In the genomic region with DNA sequence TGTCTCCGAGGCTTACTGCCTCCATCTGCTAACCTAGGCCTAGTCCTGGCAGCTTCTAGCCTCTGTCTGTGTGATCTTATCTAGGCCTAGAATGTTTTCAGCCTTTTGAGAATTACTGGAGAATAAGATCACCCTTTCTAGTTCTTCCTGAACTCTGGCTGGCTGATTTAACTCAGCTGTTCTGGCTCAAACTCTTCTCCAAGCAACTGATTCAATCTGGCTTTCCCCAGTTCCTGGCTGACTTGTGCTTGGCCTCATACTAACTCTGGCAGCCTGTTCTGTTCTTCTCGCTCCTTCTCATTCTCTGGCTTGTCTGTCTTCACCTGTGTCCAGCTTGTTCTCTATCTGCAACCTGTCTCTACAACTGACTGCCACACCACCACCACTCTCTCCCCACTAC, we compare ENCODE assay signal across 21 mouse cellular contexts.
"Had no signal": no experiment of that assay in that cellular context is flagged by ENCODE, and none has a peak within 500 bp of the region (broad histone marks: within the 10 kb centered on the region; RNA-seq: fewer than 3 reads in every experiment).

No protein-coding gene starts in this region.

- DNase-seq: left cerebral cortex, postnatal 4 days; liver, postnatal 0 days; right cerebral cortex, adult 18-20 months; right cerebral cortex, postnatal 14 days; right cerebral cortex, postnatal 4 days; thymus, adult 2 months; thymus, postnatal 14 days; thymus, postnatal 4 days had no signal

- H3K9me3 ChIP-seq: limb, embryonic 12.5 days; limb, embryonic 15.5 days; midbrain, embryonic 12.5 days; midbrain, embryonic 15.5 days; neural tube, embryonic 12.5 days; neural tube, embryonic 15.5 days had no signal

- H3K36me3 ChIP-seq: limb, embryonic 12.5 days; limb, embryonic 15.5 days; midbrain, embryonic 12.5 days; midbrain, embryonic 15.5 days; neural tube, embryonic 12.5 days; neural tube, embryonic 15.5 days had no signal

- H3K9ac ChIP-seq: limb, embryonic 12.5 days; limb, embryonic 15.5 days; liver, embryonic 14.5 days; liver, postnatal 0 days; lung, embryonic 14.5 days; midbrain, embryonic 12.5 days; midbrain, embryonic 15.5 days; neural tube, embryonic 12.5 days; neural tube, embryonic 15.5 days had no signal

- H3K4me1 ChIP-seq: limb, embryonic 12.5 days; limb, embryonic 15.5 days; midbrain, embryonic 12.5 days; midbrain, embryonic 15.5 days; neural tube, embryonic 12.5 days; neural tube, embryonic 15.5 days had no signal

- H3K27me3 ChIP-seq: limb, embryonic 12.5 days; limb, embryonic 15.5 days; midbrain, embryonic 15.5 days; neural tube, embryonic 12.5 days; neural tube, embryonic 15.5 days had no signal

- H3K4me3 ChIP-seq: limb, embryonic 12.5 days; limb, embryonic 15.5 days; midbrain, embryonic 12.5 days; midbrain, embryonic 15.5 days; neural tube, embryonic 12.5 days; neural tube, embryonic 15.5 days had no signal

- ATAC-seq: lung, postnatal 0 days; midbrain, embryonic 15.5 days had no signal

- H3K27ac ChIP-seq: kidney, postnatal 0 days; limb, embryonic 12.5 days; limb, embryonic 15.5 days; liver, embryonic 14.5 days; macrophage; midbrain, embryonic 12.5 days; midbrain, embryonic 15.5 days; neural tube, embryonic 12.5 days; neural tube, embryonic 15.5 days; stomach, postnatal 0 days had no signal

- H3K4me2 ChIP-seq: limb, embryonic 12.5 days; limb, embryonic 15.5 days; liver, embryonic 11.5 days; lung, embryonic 14.5 days; midbrain, embryonic 12.5 days; midbrain, embryonic 15.5 days; neural tube, embryonic 12.5 days; neural tube, embryonic 15.5 days had no signal
